Mouse (Mus musculus) adrenal gland, postnatal 4 days (tissue): Measurements from ENCODE around the gene Mrps25. TPM values are rescaled to one million over a fixed set of nuclear protein-coding genes. Genes with fewer than 3 reads are reported as not detected.

Experiments used
- DNase-seq, 2 experiments: peaks; one replicate each; pipeline ENCODE4 v3.0.0; 2021 to 2022; ENCODE audit warnings: low spot score in 2 of 2, mixed read lengths in 2 of 2
- long read RNA-seq, 2 experiments: library from polyadenylated mRNA; stranded (forward); transcript quantifications; one replicate each; pipeline ENCODE4 v2.0.0; 2021
- total RNA-seq, 2 experiments: library from RNA; stranded (reverse); gene quantifications; 2 replicates each; pipeline ENCODE4 v1.2.3; 2021

The Mrps25 gene
- 10 to 100 TPM; 35.6 to 38.5 TPM for total RNA-seq
- long read RNA-seq, experiment 1, full-length matches to known transcripts: 62 of 63 reads
- long read RNA-seq, experiment 1, partial matches to known transcripts: 0 of 63 reads
- long read RNA-seq, experiment 1, other reads (novel, unspliced or antisense): 1 of 63 reads
- long read RNA-seq, experiment 2, full-length matches to known transcripts: 47 of 57 reads
- long read RNA-seq, experiment 2, partial matches to known transcripts: 1 of 57 reads
- long read RNA-seq, experiment 2, other reads (novel, unspliced or antisense): 9 of 57 reads

DNA sequence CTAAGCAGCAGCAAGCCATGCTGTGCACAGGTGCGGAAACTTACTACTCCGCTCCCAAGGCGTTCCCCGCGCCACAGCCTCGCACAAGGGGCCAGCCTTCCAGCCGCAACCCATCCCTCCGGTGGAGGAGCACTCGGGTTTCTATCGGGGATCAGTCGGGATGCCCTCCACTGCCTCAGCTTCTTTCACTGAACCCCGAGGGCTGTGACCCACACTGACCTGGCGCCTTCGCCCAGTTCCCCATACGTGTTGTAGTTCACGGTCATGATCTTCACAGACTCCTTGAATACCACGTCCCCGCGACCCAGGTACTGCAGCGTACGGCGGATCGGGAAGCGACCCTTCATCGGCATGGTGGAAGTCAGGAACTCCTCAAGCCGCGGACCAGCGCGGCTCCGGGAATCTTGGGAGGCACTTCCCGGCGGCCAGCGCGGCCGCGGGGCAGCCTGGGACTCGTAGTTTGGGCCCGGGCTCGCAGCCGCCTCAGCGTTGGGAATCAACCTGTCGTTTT, at the start of gene Mrps25:
Mrps25 (minus strand) TSS at position 413 of the 511 bp plus-strand sequence.
- DNase-seq: peak; percentile 40 to 60

DNA sequence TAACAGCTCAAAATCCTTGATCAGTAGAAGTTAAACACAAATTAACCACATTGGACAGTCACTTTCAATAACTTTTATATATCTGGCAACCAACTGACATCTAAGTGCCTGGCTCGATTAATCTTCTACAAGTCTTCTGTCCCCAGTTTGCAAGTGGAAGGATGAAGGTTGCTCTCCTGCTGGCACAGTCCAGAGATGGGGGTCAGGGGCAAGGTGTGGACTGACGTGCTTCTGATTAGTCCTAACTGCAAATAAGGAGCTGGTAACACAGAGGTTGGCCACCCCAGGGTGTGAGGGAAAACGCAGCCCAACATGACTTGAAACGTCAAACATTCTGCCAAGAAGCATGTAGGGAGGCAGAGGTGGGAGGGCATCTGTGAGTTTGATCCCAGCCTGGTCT, 47.9 kb upstream of the Mrps25 start:
- no peak for DNase-seq

DNA sequence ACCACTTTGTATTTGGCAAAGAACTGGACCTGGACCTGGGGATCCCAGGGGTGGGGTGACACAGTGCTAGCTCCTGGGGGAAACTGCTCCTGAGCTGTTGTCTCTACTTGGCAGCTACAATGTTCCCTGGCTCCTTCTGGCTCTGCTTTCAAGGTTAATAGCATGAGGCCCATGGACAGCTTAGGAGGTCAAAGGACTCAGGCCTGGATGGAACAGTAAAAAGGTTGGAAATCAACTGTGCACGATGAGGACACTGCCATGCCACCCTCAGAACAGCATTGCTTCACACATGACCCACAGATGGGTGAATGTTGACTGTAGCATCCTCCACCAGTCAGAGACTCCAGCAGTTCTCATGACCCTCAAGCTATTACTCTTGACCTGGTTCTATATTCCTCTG, 47.5 kb upstream of the Mrps25 start:
- DNase-seq: no peak

DNA sequence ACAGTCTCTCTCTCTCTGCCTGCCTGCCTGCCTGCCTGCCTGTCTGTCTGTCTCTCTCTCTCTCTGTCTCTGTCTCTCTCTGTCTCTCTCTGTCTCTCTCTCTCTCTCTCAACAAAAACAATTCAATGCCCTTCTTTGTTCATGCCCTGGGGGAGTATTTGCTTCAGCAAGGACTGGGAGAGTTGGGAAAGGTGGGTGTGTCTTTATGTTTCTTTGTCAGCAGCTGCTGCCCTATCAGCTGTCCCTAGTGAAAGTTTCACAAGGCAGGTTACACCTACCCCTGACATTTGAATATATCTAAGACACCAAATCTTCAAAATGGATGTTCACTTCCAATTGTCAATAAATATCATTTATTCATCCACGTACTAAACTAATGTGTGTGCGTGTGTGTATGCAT, 45.8 kb upstream of the Mrps25 start:
- no peak for DNase-seq

DNA sequence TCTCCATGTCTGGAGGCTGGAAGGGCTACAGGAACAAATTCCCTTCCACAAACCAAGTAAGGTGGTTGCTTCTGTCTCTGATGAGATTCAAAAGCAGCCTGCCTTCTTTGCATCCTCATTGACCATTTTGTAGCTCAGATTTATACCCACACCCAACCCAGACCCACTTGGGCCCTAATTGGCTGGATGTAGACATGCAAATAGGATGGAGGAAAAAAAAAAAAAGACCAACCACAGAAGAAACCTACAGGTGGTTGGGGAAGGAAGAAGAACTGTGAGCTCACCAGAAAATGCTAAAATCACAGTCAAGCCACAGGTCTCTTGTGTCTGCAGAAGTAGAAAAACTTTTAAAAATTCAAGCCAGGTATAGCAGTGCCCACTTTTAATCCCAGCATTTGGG, 45.3 kb upstream of the Mrps25 start:
- no peak for DNase-seq

DNA sequence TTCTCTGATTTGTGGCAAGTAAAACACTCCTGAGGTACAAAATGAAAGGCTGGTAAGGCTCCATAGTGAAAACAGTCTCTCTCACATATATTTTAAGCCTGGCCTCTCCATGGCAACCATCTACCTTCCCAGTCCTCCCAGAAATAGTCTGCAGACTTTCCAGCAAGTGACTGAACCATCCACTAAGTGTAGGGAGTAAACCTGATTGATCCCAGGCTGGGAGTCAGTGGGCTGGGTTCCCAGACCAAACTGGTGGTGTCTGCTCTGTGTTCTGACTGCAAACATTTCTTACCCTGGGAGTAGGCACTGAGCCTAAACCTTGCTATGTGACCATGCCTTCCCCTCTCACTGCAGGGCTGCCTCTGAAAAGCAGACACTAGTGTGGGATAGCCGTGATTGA, 41.1 kb upstream of the Mrps25 start:
- no peak for DNase-seq

DNA sequence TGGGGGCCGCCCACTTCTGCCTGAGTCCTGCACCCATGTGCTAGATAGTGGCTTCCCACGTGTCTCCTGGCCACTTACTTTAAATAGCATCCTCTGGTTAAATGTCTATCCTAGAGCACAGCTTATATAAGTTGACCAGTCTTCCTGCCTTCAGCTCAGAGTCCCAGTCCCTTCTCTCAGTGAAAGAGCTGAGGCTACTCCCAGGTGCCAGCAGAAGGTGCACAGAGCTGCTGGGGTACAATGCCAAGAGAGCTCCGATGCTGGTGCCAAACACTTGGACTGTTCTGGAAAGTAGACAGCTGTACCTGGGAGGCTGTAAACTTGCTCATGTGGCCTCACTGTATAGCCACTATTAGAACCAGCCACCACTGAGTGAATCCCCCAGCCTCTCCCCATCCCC, 38.2 kb upstream of the Mrps25 start:
- DNase-seq: no peak

DNA sequence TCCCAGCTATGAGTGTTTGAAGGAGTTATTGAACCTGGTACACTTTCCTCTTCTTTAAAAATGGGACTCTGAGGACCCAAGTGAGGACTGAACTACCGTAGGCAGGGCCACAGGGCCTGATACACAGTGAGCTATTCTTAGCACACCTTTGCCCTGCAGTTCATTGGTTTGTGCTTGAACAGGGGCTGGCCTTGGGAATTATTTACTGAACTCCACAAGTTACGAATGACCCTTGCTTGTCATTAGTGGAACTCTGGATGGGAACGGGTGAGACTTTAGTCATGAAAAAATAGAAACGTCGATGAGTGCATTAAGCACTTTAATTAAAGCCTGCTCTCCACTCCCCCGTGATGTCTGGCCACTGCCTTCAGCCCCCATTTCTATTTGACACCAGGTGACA, 37.8 kb upstream of the Mrps25 start:
- DNase-seq: no peak

DNA sequence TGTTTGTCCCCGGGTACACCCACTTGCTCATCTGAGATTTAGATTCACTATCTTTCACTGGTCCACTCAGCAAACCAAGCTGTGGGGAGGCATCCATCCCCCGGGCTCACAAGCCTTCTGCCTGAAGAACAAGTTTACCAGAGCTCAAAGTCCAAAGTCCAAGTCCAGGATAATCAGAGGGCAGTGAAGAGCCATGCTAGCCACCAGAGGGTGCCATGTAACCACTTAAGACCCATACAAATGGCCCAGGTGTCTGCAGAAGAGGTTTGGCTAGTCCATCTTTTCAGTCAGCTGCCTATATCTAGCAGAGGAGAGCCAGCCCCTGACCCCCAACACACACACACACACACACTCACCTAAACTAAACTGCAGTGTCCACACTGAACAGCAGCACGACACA, 35.6 kb upstream of the Mrps25 start:
- DNase-seq: peak in 1 of 2 experiments; percentile 17

DNA sequence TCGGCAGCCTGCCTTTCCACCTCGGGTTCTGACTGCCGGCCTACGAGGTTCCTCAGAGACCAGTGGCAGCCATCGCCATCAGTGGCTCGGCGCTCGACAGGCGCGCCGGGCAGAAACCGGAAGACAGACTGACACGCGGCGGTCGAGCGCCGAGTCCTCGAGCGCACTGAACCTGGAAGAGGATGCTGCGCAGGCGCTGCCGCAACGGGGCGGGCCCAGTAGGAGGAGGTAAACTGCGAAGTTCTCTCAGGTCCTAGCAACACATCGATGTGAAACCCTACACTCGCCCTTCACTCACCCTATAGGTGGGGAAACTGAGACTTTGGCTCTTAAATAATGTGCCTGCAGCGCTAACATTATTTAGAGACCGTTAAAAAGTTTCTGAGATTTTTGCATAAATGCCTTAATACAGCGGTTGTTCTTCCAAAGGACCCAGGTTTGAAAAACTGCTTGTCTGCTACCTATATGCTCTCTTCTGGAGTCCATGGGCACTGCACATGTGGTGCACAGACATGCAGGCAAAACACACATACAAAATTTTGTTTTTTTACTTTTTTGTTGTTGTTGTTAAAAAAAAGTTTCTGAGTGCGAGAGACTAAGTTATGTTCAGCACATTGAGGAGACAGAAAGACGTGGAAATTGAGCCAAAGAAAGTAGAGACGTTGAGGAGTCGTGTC, 31.1 kb upstream of the Mrps25 start, which contains the start of gene Rbsn:
Rbsn (minus strand) TSS at position 153 of the 677 bp plus-strand sequence.
- DNase-seq: peak; percentile 68 to 76

DNA sequence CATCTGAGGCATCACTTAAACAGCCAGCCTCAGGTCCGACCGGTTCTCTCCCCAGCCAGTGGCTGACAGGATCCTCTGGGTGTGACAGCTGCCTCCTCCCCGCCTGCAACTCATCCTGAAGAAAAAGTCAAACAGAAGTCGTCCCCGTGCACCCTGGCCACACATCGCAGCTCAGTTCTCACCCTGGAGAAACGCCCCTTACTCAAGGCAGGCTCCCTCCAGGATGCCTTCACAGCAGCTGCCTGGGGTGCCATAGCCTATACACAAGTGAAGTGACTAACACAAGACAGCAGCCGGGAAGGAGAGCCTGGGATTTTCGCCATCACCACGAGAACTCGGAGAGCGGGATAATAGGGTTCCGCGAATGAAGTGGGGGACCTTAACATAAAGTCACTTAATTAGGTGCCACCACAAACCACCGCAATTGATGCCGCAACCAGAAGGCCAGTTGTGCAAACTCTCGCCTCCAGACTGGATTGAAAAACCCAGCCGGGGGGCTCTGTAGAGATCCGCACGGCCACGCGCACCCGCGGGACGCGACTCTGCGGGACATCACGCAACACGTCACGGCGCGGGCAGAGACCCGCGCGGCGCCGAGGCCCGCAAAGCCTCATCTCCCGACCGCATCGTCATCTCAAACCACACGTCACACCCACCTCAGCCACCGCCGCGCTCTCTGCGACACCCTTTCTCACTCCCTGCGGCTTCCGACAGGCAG, 30.4 kb upstream of the Mrps25 start:
- DNase-seq: no peak

DNA sequence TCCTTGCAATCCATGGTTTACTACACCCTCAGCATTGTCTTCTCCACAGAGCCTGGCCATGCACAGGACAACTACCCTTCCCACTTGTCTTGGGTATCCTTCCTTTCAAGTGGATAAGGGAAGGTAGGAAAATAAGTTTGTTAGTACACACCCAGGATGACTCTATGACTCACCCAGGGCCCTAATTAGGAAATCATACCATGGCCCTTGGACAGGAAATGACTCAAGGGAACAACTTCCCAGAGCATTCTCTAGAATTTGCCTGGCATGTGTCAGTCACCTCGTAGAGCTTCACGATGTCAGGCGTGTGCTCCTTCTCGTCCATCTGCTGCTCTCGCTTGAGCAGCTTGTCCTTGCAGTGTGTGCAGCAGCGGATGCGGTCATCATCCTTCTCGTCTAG, 15.6 kb upstream of the Mrps25 start:
- DNase-seq: no peak

DNA sequence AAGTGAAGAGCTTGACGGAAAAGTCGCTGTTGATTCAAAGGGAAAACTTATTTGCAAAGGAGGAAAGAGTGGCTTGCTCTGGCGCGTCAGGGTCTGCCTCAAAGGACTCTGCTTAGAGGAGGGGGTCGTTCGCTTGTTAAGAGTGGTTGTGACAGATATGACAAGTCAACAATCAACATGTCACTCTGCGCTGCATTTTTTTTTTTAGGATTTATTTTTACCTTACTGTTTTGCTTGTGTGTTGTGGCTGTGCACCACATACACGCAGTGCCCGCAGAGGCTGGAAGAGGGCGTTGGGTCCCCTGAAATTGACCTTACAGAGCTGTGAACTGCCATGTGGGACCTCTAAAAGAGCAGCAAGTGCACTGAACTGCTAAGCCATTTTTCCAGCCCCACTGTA, 345 bp upstream of the Mrps25 start:
- no peak for DNase-seq

DNA sequence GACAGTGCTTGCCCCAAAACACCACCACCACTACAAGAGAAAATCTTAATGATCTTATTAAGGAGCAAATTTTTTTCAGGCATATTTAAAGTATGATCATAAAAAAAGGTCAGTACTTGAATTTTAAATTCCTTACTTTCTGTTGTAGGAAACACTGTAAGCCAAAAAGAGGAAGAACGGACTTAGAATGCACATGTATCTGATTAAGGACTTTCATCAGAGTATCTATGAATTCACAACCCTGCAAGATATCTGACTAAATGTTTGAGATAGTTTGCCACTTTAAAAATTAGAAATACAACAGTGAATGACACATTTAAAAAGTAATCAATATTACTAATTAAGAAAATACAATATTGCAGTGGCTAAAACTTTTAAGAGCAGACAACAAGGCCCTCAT, 7.4 kb downstream of the Mrps25 start:
- DNase-seq: no peak

DNA sequence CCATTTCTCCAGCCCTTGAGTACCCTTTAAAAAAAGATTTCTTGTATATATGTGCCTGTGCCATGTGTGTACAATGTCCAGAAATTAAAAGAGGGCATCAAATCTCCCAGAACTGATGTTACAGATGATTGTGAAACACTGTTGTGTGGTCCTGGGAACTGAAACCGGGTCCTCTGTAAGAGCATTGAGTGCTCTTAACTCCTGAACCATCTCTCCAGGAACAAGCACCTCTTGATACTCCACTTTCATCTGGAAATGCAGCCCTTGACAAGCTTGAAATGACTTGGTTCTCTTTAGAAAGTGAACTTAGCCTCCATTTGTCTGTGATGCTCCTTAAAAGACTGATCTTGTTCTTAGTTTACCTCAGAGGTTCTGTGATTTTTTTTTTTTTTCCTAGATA, 21.1 kb downstream of the Mrps25 start:
- no peak for DNase-seq

DNA sequence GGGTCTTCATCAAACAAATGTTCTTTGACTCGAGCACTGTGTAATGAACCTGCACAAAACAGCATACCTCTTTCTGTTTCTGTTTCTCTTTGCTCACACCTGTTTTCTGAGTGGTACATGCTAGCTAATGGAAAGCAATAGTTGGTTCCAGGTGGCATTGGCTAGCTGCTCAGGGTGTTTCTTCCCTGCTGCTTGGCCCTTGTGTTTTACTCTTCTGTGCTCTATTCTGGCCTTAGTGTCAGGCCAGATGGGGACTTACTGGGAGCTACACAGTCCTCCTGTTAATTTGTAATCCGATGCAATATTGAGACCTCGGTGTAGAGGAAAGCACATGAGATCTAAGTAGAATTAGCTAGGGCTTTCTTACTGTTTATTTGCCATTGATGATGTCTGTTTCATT, 25.0 kb downstream of the Mrps25 start:
- no peak for DNase-seq

DNA sequence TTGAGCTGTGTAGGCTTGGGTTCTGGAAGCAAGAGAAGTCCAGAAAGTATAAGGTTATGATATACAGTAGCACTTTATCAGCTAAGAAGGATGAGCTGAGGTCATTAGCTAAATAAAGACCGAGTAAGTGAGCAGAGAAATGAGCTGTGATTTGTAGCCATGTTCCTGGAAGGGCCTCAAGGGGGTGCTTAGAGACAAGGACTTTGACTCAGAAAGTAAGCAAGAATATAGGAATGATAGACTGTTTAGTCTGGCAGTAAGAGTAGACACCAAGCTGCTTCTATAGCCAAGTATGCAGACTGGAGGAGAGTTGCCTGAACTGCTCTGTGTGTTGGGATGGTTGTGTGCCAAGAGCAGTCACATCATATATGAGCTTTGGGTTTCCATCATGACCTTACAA, 30.1 kb downstream of the Mrps25 start:
- no peak for DNase-seq

DNA sequence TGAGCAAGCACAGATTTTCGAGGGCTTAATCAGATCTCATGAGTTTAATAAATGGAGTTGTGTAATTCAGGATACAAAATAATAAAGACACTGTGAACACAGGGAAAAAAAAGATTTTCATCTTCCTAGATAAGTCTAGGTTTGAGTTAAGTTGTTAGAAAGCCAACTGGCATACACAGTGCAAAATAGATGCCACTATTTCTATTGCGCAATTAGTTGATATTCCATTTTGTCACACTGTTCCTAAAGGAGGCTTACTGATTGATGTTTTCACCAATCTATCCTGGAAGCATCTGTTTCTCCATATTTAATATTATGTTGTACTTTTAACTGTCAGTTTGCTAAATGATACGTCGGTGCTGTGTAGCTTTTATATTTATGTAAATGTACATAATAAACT, 38.0 kb downstream of the Mrps25 start:
- DNase-seq: no peak

DNA sequence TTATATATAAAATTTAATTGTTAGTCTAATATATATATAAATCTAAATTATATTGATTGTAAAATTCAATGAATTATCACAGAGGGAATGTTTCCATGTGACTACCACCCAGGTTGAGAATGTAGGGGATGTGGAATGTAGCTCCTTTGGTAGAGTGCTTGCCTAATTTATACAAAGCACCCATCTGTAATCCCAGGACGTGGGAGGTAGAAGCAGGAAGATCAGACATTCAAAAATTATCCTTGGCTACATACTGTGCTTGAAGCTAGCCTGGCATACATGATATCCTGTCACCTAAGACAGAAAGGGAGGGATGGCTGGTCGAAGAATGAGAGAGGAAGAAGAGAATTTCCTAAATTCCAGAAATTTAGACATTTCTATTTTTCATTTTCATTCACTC, 47.5 kb downstream of the Mrps25 start:
- no peak for DNase-seq

DNA sequence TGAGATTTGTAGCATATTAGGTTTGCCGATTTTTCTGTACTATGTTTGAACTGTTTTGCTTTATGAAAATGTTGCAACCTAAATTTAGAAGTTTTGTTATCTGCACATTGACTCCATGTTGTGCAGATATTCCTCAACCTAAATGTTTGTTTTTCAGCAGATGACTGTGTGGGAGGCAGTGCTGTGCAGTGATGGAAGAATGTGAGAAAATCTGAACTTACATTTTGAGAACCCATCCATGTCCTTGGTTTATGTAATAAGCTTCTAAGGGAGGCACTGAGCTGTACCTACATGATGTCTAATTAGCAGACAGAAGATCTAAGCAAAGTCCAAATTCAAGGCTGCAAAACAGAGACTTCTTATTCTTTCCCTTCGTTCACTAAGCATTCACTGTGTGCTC, 50.2 kb downstream of the Mrps25 start:
- DNase-seq: no peak

DNA sequence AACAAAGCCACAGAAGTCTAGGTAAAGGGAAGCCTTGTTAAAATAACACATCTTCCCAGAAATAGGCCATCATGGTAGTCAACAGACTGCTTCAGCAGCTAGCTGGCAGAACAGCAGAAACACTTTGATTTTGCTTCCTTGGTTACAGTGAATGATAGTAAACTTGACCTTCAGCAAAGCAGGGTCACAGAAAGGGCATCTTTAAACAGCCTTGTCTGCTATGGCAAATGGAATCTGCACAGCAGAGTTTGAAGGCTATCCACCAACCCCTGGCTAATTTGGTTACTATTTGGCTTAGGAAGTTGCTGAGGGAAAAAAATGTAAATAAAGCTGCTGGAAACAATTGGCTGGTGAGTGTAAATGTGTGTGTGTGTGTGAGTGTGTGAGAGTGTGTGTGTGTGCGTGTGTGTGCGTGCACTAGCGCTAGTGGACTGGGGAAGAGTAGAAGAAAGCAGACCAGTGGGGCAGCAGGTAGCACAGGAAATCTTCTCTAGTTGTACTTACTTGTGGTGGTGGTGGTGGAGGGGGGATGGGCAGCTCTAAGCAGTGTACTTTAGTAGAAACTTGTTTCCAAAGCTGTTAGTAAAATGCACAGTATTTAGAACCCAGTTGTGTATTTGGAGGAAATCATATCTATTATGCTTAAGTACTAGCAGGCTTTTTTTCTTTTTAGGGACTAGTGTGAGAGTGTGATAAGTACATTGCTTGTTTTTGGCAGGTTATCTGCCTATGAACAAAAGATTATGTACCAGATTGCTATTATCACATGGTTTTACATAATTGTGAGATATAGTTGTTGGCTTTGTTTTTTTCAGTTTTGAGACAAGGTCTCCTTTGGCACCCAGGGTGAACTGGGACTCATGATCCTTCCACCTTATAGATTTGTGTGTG, 51.6 kb downstream of the Mrps25 start:
- DNase-seq: no peak
